Comparison of ENCODE assay signal across 20 mouse cellular contexts in genomic region chr5:107182721-107183120, GRCm38 (mm10).
"Had no signal": no experiment of that assay in that cellular context is flagged by ENCODE, and none has a peak within 500 bp of the region (broad histone marks: within the 10 kb centered on the region; RNA-seq: fewer than 3 reads in every experiment).

No protein-coding gene starts in this region.

- H3K27me3 ChIP-seq: limb, embryonic 13.5 days; liver, embryonic 13.5 days; midbrain, embryonic 13.5 days; neural tube, embryonic 13.5 days had no signal

- H3K36me3 ChIP-seq: limb, embryonic 10.5 days; limb, embryonic 13.5 days; liver, embryonic 13.5 days; midbrain, embryonic 10.5 days; midbrain, embryonic 13.5 days; neural tube, embryonic 13.5 days had no signal

- H3K27ac ChIP-seq: kidney, postnatal 0 days; layer of hippocampus, adult 2 months; limb, embryonic 10.5 days; limb, embryonic 13.5 days; liver, embryonic 13.5 days; macrophage; midbrain, embryonic 10.5 days; midbrain, embryonic 13.5 days; neural tube, embryonic 13.5 days had no signal

- H3K4me3 ChIP-seq: layer of hippocampus, adult 2 months; limb, embryonic 10.5 days; limb, embryonic 13.5 days; liver, embryonic 13.5 days; midbrain, embryonic 10.5 days; midbrain, embryonic 13.5 days; myocyte; neural tube, embryonic 13.5 days had no signal

- H3K9me3 ChIP-seq: limb, embryonic 10.5 days; limb, embryonic 13.5 days; liver, embryonic 13.5 days; midbrain, embryonic 10.5 days; midbrain, embryonic 13.5 days; neural tube, embryonic 13.5 days had no signal

- H3K9ac ChIP-seq: limb, embryonic 13.5 days; liver, embryonic 13.5 days; midbrain, embryonic 13.5 days; neural tube, embryonic 13.5 days had no signal

- ATAC-seq: intestine, postnatal 0 days; midbrain, embryonic 13.5 days; midbrain, embryonic 16.5 days had no signal

- DNase-seq: kidney, adult 2 months; kidney, postnatal 25 days; layer of hippocampus, adult 9-11 months; liver; liver, embryonic 13.5 days; lung, adult 2 months; retina, postnatal 1 day; right cerebral cortex, postnatal 25 days; thymus, postnatal 25 days had no signal

- H3K4me2 ChIP-seq: limb, embryonic 13.5 days; liver, embryonic 13.5 days; midbrain, embryonic 13.5 days; neural tube, embryonic 13.5 days had no signal
